Mouse (Mus musculus) thymus, postnatal 0 days (tissue): ENCODE measurements around the gene Hs3st6. TPM values are rescaled to one million over a fixed set of nuclear protein-coding genes. Genes with fewer than 3 reads are reported as not detected.
"Not testable (repeated sequence)": the region's sequence is repeated elsewhere in the genome, so short reads cannot be mapped to it uniquely, and the experiment has no call there.

Experiments
- DNase-seq: peaks from one replicate; pipeline ENCODE4 v3.0.0-alpha.2; 2015; ENCODE audit warnings: low spot score
- polyA plus RNA-seq: library from polyadenylated mRNA; unstranded; fragments of >200 nt; fragmentation: Nextera tagmentation; extraction: Ambion mirVana; gene quantifications from 2 replicates; pipeline ENCODE4 v1.2.1, GENCODE M21; 2015

Hs3st6 gene
- polyA plus RNA-seq, result 0.25 and 0.40 TPM in 2 replicates

DNA sequence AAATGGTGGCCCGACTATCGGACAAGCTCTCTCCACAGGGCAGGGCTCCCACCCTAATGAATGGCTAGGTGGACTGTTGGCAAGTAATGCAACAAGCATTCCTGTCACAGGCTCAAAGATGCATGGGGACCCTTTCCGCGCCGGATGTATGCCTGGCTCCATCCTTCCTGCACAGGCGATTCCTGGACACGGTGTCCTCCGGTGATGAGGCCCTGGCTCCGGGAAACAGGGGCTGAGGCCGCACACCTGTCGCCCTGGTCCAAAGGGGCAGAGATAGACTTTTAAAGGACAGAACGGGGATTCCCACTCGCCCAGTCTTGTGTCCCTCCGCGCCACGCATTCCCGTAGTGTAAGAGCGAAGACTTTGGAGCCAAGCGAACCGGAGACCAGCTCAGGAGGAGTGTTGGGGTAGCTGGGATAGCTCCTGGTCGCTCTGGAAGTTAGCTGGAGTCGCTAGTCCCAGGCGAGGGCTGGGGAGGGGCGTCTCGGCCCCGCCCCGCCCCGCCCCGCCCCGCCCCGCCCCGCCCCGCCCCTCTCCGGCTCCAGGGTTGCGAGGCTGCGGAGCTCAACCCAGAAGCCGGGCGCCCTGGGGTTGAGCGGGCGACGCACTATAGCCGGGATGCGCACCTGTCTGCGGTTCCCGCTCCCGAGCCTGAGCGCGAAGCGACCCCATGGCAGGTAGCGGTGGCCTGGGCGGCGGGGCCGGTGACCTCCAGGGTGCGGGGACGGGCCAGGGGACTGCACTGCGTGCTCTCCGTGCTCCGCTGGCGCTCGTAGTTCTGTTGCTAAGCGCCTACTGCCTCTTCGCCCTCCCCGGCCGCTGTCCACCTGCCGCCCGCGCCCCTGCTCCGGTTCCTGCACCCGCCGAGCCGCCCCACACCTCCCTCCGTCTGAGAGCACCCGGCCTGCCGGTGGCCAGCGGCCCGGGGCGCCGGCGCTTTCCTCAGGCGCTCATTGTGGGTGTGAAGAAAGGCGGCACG lies at the start of gene Hs3st6:
Gene Hs3st6, plus strand, starts transcription at position 574 of the 980 bp plus-strand sequence.
- peak; percentile 43 for DNase-seq

DNA sequence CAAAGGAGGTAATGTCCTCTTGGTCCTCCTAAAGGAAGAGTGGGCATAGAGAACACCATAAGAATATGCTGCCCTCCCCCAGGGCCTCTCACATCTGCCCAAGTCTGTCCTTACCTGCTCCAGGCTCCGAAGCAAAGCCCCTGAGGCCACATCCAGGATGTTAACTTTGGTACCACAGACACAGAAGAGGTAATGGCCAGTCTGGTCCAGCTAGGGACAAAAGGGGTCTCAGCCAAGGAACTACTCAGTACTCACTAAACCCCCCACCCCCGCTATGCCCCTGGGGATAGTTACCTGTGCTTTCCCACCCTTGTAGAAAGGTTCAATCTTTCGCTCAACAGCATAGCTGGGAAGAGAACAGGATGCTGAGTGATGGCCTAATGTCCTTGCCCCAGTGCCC lies 47.0 kb upstream of the Hs3st6 start:
- no peak for DNase-seq

DNA sequence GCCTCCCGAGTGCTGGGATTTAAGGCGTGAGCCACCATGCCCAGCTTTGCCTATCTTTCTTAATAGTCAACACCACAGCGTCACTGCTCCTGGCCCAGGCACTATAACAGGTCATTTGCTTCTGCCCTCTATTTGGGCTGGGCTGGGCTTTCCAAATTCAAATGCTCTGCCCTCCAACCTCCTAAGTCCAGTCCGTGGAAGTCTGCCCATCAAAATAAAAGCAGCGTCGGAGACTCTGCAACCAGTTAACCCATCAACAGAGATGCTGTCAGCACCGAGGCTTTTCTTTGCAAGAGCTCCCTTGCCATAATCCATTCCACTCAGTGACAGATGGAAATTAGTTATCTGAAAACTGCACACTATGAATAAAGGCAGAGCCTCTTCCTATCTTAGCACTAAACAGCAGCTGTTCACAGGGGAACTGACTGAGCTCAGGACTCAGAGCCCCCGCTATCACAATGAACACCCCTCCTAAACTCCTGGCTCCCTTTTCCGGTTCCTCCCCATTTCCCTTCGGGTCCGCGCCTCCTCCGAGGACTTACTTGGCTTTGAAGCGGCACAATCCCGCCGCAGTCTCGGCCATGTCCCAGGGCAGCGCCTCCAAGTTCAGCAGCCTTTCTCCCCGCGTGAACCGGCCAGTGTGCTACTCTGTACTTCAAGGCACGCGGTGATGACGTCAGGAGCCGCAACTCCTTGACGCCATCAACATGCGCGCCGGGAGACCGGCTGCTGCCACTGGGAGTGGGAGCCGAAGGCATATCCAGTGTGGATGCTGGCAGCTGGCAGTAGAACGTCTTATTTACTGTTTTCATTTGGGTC lies 45.6 kb upstream of the Hs3st6 start, which contains the start of gene Tbl3:
Gene Tbl3, minus strand, starts transcription at position 679 of the 819 bp plus-strand sequence.
- DNase-seq, result peak; percentile 95

DNA sequence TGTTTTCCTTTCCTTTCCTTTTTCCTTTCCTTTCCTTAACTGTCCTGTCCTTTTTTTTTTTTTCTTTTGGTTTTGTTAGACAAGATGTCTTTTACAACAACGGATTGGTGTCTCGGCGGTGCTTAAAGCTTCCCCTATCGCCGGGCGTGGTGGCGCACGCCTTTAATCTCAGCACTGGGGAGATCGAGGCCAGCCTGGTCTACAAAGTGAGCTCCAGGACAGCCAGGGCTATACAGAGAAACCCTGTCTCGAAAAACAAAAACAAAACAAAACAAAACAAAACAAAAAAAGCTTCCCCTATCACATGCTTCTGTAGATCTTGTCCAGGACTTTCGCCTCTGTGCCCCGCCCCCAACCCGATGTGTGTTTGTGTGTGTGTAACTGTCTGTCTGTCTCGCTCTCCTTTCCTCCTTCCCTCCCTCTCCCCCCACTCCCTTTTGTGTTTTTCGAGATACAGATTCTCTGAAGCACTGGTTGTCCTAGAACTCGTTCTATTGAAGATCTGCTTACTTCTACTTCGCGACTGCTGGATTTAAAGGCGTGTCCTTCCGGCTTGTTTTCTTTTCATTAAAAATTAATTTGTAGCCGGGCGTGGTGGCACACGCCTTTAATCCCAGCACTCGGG lies 44.9 kb upstream of the Hs3st6 start:
- DNase-seq, result no peak

DNA sequence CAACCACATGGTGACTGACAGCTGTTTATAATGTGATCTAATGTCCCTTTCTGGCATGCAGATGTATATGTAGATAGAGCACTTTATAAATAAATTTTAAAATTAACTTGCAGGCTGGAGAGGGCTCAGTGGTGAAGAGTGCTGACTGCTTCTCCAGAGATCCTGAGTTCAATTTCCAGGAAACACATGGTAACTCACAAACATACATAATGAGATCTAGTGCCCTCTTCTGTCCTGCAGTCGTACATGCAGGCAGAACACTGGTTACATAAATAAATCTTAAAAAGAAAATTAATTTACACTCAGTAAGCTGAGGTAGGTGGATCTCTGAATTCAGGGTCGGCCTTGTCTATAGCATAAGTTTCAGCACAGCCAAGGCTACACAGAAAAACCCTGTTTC lies 44.1 kb upstream of the Hs3st6 start:
- peak; percentile 62 for DNase-seq

DNA sequence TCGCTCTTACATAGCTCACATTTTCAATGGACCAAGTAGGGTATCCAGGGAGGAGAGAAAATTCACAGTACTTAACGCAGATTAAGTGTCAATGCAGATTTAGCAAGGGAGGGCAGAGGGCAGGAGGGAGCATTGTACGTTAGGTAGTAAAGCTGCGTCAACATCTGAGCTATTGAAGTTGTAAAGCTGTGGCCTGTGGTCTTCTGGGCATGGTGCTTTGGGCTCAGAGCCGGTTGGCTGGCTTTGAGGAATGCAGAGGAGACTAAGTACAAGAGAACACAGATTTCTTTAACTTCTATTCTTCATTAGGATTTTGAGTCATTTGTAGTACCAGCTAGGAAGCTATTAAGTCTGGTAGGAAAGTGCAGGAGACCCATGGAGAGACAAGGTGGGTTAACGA lies 37.2 kb upstream of the Hs3st6 start:
- DNase-seq, result no peak

DNA sequence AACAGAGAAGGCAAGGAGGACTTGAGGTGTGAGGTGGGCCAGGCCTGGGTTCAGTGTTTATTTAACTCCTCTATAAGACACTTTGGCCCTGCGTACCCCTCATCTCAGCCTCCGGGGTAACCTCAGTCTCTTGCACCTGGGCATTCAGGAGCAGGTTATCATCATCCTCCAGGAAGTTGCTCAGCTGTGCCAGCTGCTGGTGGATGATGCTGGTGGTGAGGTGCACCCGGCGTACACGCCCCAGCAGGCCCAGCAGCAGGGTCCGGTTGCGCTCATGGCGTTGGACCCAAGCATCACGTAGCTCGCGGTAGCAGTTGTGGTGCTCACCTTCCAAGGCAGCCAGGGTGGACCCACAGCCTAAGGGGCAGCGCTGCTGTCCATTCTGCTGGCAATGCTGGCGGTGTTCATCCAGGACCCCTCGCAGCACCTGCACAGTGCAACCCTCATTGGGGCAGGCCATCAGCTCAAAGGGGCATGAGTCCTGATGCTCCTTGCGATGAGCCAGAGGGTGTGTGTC lies 36.6 kb upstream of the Hs3st6 start:
- DNase-seq, result no peak

DNA sequence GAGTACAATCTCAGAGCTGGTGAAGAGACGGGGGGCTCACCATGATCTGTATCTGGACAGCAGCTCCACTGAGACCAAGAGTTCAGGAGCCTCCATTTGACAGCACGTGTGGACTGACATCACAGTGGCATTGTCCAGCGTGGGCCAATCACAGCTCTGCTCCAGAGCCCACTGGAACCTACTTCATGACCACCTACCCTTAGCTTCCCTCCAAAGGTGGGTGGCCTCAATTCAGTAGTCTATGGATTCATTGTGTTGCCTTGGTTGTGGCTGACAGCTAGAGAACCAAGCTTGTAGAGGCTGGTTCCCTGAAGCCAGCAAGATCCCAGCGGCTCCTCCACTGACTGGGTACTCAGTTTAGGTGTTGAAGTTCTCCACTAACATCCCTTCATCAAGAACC lies 34.8 kb upstream of the Hs3st6 start, which contains the start of the genes Rnf151 and Rps2:
Gene Rnf151, minus strand, starts transcription at position 121 of the 400 bp plus-strand sequence.
Gene Rps2, plus strand, starts transcription at position 174 of the 400 bp plus-strand sequence.
- DNase-seq, result no peak

DNA sequence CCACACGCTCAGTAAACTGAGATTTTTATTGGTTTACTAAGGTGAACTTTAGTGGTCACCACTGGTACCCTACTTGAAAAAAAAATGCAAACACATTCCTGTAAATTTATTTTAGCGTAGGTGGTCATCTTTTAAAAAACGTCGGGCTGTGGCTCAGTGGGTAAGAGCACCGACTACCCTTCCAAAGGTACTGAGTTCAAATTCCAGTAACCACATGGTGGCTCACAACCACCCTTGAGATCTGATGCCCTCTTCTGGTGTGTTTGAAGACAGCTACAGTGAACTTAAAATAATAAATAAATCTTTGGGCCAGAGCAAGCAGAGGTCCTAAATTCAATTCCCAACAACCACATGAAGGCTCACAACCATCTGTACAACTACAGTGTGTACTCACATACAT lies 33.9 kb upstream of the Hs3st6 start:
- not testable (repeated sequence) for DNase-seq

DNA sequence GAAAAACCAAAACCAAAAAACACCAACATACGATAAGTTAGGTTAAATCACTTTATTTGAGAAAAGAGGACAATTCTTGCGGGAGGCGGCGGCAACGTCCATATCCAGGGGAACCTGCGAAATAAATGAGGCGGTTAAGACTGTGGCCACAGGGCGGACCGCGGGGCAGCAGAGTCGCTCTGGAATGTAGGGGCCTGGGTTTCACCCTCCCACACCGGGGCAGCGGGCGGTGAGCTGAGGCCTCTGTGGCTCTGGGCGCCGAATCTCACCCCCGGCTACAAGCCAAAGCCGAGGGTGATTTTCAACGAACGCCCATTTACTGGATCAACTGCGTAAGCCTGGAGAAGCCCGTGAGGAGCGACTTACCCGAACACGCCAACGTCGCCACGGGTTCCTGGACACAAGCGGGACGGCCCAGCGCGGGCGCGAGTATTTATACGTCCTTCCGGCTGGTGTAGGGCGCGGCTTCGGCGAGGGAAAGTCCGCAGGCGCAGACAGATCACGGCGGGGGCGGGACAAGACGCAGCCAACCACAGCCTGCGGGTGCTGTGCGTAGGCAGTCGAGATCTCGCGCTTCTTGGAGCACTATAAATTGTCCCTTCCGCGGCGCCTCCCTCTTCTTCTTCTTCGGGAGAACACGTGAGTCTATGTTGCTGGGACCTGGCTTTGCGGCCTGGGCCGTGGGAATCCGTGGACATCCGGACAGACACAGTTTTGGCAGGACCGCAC lies 33.1 kb upstream of the Hs3st6 start:
- DNase-seq, result peak; percentile 98

DNA sequence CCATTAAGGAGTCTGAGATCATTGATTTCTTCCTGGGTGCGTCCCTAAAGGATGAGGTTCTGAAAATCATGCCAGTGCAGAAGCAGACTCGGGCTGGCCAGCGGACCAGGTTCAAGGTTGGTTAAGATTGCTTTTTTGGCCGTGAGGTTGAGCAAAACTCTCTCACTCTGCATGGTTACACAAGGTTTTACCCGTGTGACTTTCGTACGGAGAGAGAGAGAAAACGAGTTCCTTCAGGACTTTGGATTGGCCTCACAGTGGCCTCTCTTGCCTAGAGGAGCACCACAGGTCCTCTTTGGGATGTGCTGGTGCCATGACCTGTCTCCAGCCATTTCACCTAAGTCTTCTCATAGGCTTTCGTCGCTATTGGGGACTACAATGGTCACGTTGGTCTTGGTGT lies 32.2 kb upstream of the Hs3st6 start:
- not testable (repeated sequence) for DNase-seq

DNA sequence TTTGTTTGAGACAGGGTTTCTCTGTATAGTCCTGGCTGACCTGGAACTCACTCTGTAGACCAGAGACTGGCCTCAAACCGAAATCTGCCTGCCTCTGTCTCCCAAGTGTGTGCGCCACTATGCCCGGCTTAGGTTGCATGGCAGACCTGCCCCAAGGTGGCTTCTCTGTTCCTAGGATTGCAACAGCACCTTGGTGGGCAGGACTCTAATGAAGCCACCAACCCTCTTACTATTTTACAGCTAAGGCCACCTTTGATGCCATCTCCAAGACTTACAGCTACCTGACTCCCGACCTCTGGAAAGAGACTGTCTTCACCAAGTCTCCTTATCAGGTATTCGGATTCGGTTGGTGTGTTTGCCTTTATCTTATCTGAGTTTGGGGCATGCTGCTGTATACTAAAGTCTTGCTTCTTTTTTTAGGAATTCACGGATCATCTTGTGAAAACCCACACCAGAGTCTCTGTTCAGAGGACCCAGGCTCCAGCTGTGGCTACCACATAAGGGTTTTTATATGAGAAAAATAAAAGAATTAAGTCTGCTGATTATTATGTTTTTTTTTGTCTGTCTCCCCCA lies 31.3 kb upstream of the Hs3st6 start:
- not testable (repeated sequence) for DNase-seq

DNA sequence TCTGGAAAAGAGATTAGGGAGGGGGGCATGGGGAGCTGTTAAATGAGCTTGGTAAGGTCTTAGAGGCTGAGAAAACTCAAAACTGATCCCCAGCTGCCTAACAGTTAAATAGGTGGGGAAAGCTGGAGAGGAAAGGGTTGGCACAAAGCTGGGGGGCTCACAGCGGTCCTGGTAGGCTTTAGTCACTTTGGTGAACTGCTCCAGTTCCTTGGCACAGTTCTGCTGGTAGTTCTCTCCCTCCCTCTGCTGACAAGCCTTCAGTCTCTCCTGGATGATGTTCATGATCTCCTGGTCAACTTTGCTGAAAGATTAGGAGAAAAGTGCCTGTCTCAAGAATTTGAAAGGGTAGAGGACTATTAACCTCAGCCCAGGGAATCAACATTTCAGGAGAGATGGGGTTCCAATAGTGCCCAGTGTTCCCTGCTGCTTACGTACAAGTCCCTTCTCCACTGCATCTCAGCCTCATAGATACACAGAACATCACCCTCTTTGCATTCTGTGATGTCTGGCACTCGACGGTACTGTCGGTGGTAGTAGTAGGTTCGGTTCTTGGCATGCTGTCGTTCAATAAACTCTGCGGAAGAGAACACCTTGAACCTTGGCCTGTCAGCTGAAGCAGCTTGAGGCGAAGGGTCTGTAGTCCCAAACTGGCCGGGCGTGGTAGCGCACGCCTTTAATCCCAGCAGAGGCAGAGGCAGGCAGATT lies 30.4 kb upstream of the Hs3st6 start:
- no peak for DNase-seq

DNA sequence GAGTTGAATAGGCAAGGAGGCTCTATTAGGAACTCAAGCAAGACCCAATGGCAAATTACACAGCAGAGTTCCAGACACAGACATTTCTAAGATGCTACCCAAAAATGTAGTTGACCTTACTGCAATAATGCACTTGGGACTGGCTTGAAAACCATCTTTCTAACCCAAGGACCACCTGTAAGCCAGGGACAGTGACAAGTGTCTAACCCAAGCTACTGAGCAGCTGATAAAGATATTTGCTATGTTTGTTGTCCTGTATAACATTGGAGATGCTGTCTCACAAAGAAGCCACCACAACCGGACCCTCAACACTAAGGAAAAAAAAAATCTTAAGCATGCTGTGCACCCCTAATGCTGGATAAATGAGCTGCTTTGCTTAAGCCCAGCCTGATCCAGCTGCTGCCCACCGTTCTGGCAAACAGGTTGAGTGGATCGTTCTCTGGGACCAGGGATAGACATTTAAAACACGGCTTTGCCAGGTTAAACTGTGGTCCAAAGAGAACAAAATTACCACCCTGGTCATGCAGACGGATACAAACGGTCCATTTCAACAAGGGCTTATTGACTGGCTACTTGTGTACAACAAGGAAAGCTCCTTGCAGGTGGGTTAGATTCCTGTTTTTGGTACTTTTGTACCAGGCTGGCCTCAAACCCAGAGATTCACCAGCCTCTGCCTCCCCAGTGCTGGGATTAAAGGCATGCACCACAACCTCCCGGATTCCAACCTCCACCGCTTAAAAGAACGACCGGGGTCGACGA lies 29.5 kb upstream of the Hs3st6 start:
- DNase-seq, result no peak

DNA sequence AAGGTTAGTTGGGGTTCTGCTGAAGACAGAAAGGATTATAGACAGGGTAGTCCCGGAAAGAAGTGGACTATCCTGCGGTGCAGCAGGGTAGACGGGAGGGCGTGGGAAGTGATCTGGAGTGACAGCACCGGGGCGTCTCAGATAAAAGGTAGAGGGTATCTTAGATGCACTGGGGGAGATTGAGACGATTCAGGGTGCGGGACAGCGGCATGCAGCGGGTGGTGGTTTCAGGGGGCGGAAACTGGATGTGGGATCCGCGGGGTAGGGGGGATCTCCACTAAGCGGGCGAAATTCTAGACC lies 29.0 kb upstream of the Hs3st6 start:
- peak; percentile 50 for DNase-seq

DNA sequence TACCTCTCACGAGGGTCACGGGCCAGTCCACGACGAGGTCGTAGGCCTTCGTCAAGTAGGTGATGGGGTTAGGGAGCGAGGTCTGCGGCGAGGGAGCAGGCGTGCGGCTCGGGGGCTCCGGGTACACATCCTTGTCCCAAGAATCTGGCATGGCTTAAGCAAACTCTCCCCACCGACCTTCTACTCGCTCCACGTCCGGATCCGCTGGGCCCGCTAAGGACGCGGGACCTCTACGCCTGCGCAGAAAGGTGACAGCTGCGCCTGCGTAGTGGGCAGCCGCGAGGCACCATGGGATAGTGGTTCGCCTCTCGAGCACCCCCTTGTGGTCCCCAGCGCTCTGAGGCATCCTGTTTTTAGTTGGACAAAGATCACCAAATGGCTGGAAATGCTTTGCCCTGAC lies 28.6 kb upstream of the Hs3st6 start, which contains the start of gene Ndufb10:
Gene Ndufb10, minus strand, starts transcription at position 295 of the 400 bp plus-strand sequence.
- peak; percentile 95 for DNase-seq

DNA sequence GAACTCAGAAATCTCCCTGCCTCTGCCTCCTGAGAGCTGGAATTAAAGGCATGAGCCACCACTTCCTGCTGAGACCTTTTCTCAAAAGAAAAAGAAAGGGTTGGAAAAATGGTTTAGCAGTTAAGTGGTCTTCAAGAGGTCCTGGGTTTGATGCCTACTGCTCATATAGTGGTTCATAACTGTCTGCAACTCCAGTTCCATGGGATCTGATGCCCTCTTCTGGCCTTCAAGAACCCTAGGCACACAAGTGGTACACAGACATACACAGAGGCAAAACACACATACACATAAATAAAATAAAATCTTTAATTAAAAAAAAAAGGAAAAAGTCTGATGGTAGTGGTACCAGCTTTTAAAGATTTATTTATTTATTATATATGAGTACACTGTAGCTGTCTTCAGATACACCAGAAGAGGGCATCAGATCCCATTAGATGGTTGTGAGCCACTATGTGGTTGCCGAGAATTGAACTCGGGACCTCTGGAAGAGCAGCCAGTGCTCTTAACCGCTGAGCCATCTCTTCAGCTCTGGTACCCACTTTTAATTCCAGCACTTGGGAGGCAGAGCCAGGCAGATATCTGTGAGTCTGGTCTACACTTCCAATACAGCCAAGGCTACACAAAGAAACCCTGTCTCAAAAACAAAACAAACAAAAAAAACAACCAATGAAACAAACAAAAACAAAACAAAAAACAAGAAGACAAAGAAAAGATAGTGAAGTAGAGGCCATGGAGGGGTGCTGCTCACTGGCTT lies 27.0 kb upstream of the Hs3st6 start:
- DNase-seq, result no peak

DNA sequence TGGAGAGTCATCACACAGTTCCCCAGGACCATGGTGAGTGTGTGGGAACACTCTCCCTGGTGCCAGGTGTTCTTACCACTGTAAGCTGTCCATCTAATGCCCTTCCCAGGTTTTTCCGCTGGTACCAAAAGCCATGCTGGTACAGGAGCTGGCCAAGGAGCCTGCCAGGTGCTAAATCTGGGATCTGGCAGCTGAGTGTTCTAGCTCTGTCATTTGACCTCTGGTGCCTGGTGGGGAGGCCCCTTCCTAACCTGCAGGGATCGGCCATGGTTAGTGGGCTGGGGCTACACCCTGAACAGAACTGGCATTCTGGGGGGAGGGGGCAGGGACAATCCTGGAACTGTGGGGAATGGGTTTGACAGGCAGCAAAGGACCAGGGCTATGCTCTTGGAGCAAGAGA lies 25.2 kb upstream of the Hs3st6 start, which contains the start of gene Rpl3l:
Gene Rpl3l, plus strand, starts transcription at position 203 of the 400 bp plus-strand sequence.
- no peak for DNase-seq
